Mouse (Mus musculus): ENCODE measurements around the gene Clec2g.
"Not testable (repeated sequence)": the region's sequence is repeated elsewhere in the genome, so short reads cannot be mapped to it uniquely, and the experiment has no call there.

DNA sequence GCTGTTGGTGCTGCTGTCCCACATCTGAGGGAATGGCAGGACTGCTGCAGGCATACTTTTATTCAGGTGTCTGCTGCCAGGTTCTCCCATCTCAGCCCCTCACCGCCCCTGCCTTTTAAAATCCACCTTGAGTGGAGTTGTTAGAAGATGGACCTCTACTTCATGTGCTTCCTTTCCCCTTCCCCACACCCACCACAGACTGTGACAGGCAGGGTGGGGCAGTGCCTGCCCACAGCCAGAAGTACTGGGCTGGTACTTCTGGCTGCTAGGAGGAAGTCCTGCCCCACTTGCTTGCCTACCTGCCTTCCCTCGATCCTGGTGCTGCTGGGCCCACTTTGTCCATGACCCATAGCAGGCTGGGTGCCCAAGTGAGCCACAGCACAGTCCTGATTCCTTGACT lies 27.9 kb downstream of the Clec2g start:
- not testable (repeated sequence) for TF ChIP-seq CTCF (IDR thresholded peaks at IDR 0.05; ENCODE audit: low read depth); EP300 (optimal IDR thresholded peaks at IDR 0.05)
